ENCODE assay signal across 14 mouse cellular contexts in genomic region chr14:32073901-32074300, GRCm38 (mm10). TPM values are rescaled to one million over a fixed set of nuclear protein-coding genes. Genes with fewer than 3 reads are reported as not detected.
A peak's percentile ranks its signal among the peaks of the same experiment; 100 is the strongest.
DNase-seq lines count a peak whose midpoint lies in the region; ATAC-seq and TF ChIP-seq lines count a peak whose summit lies in the region.
"Had no signal": no experiment of that assay in that cellular context is flagged by ENCODE, and none has a peak within 500 bp of the region (broad histone marks: within the 10 kb centered on the region; RNA-seq: fewer than 3 reads in every experiment).

No protein-coding gene starts in this region.

- no peak for ATAC-seq in lung, postnatal 0 days
- ATAC-seq: activated CD4-positive, CD25-positive, alpha-beta regulatory T cell, adult 4 months had no signal

- DNase-seq in heart, adult 11 months: peak; percentile 90
- DNase-seq in heart, postnatal 10 days: no peak
- no peak for DNase-seq in lung, postnatal 0 days (ENCODE audit: low spot score)
- no peak for DNase-seq in lung, postnatal 25 days (ENCODE audit: low spot score)
- DNase-seq in embryonic facial prominence, embryonic 10.5 days (ENCODE audit: low spot score): no peak
- no peak for DNase-seq in limb, embryonic 10.5 days (ENCODE audit: low spot score)
- DNase-seq in B cell, adult 2 months: no peak
- no peak for DNase-seq in Muller cell, postnatal 12 days (ENCODE audit: inconsistent ontology term)
- DNase-seq: liver, embryonic 13.5 days; thymus, postnatal 25 days had no signal

- no peak overlapping the region for H3K4me2 ChIP-seq in lung, postnatal 0 days (replicated peaks; ENCODE audit: low read depth, low read length)
- H3K4me2 ChIP-seq: liver, embryonic 13.5 days had no signal

- H3K4me3 ChIP-seq in lung, postnatal 0 days (ENCODE audit: low read depth, low read length): no peak overlapping the region
- H3K4me3 ChIP-seq in embryonic facial prominence, embryonic 10.5 days: no peak overlapping the region
- H3K4me3 ChIP-seq in limb, embryonic 10.5 days: no peak overlapping the region
- H3K4me3 ChIP-seq: liver, embryonic 13.5 days had no signal

- intact Hi-C loops in heart, postnatal 10 days (cut with DNase I): no loop called here

- no peak for TF ChIP-seq CTCF in lung, postnatal 0 days (IDR thresholded peaks at IDR 0.05)

- H3K4me1 ChIP-seq in lung, postnatal 0 days (ENCODE audit: insufficient read depth, low read depth, low read length): peaks cover 3% of the 10 kb centered on the region; the same call in 1 of the 2 replicates
- peaks cover 15% of the 10 kb centered on the region for H3K4me1 ChIP-seq in embryonic facial prominence, embryonic 10.5 days
- H3K4me1 ChIP-seq in limb, embryonic 10.5 days: peaks cover 22% of the 10 kb centered on the region

- no peaks in the 10 kb centered on the region for H3K36me3 ChIP-seq in lung, postnatal 0 days (ENCODE audit: insufficient read depth, low read length)
- no peaks in the 10 kb centered on the region; the same call in 1 of the 2 replicates for H3K36me3 ChIP-seq in embryonic facial prominence, embryonic 10.5 days (replicated peaks)
- no peaks in the 10 kb centered on the region for H3K36me3 ChIP-seq in limb, embryonic 10.5 days

- H3K27me3 ChIP-seq in lung, postnatal 0 days (replicated peaks; ENCODE audit: insufficient read depth, low read length): no peaks in the 10 kb centered on the region
- no peaks in the 10 kb centered on the region for H3K27me3 ChIP-seq in embryonic facial prominence, embryonic 10.5 days (replicated peaks; ENCODE audit: low read depth, poor library complexity, severe bottlenecking)
- no peaks in the 10 kb centered on the region for H3K27me3 ChIP-seq in limb, embryonic 10.5 days (ENCODE audit: low read depth, poor library complexity, severe bottlenecking)
- H3K27me3 ChIP-seq: liver, embryonic 13.5 days had no signal

- 55% methylated on average over 7 of the region's 7 CpGs for WGBS in lung, postnatal 0 days
- WGBS in embryonic facial prominence, embryonic 10.5 days: 56% methylated on average over 7 of the region's 7 CpGs
- WGBS in limb, embryonic 10.5 days: 52% methylated on average over 7 of the region's 7 CpGs

- peak overlapping the region; percentile 62 for H3K27ac ChIP-seq in lung, postnatal 0 days (ENCODE audit: low read length)
- H3K27ac ChIP-seq in embryonic facial prominence, embryonic 10.5 days (replicated peaks): peak overlapping the region; percentile 24; the same call in 1 of the 2 replicates
- H3K27ac ChIP-seq in limb, embryonic 10.5 days: peak overlapping the region; percentile 14
- H3K27ac ChIP-seq: liver, embryonic 13.5 days had no signal

- H3K9me3 ChIP-seq in lung, postnatal 0 days (ENCODE audit: low read length): no peaks in the 10 kb centered on the region
- no peaks in the 10 kb centered on the region for H3K9me3 ChIP-seq in embryonic facial prominence, embryonic 10.5 days
- no peaks in the 10 kb centered on the region for H3K9me3 ChIP-seq in limb, embryonic 10.5 days (replicated peaks)
- H3K9me3 ChIP-seq: liver, embryonic 13.5 days had no signal

- no peak overlapping the region for H3K9ac ChIP-seq in lung, postnatal 0 days (replicated peaks; ENCODE audit: low read depth)
- H3K9ac ChIP-seq: liver, embryonic 13.5 days had no signal

- no peak for TF ChIP-seq EP300 in lung, postnatal 0 days (IDR thresholded peaks at IDR 0.05)

RNA-seq across cellular contexts. Expression of gene Oxnad1, which starts 11.3 kb away (rescaled TPM):
- total RNA-seq in heart, postnatal 10 days (2021): 10 to 100 TPM; 45.1 to 49.3 TPM
- 9.1 and 12.1 TPM in 2 replicates for polyA plus RNA-seq in lung, postnatal 0 days (2015; fragmentation: Nextera tagmentation; extraction: Ambion mirVana)
- 20.1 and 21.2 TPM in 2 replicates for polyA plus RNA-seq in embryonic facial prominence, embryonic 10.5 days (2016; fragmentation: Nextera tagmentation; extraction: Ambion mirVana)
- 14.2 and 17.4 TPM in 2 replicates for polyA plus RNA-seq in limb, embryonic 10.5 days (2016; fragmentation: Nextera tagmentation; extraction: Ambion mirVana)

RNA-seq across cellular contexts. Expression of gene Dph3, which starts 11.6 kb away (rescaled TPM):
- total RNA-seq in heart, postnatal 10 days (2021): 10 to 100 TPM; 83.4 to 83.7 TPM
- polyA plus RNA-seq in lung, postnatal 0 days (2015; fragmentation: Nextera tagmentation; extraction: Ambion mirVana): 70.5 and 81.6 TPM in 2 replicates
- polyA plus RNA-seq in embryonic facial prominence, embryonic 10.5 days (2016; fragmentation: Nextera tagmentation; extraction: Ambion mirVana): 98.8 and 102 TPM in 2 replicates
- 81.4 and 103 TPM in 2 replicates for polyA plus RNA-seq in limb, embryonic 10.5 days (2016; fragmentation: Nextera tagmentation; extraction: Ambion mirVana)

RNA-seq across cellular contexts. Expression of gene Galnt15, which starts 45.1 kb away (rescaled TPM):
- 10 to 100 TPM; 11.6 to 13.0 TPM for total RNA-seq in heart, postnatal 10 days (2021)
- polyA plus RNA-seq in lung, postnatal 0 days (2015; fragmentation: Nextera tagmentation; extraction: Ambion mirVana): 0.44 and 0.73 TPM in 2 replicates
- polyA plus RNA-seq in embryonic facial prominence, embryonic 10.5 days (2016; fragmentation: Nextera tagmentation; extraction: Ambion mirVana): 0.04 and 0.15 TPM in 2 replicates
- 0.03 and 0.04 TPM in 2 replicates for polyA plus RNA-seq in limb, embryonic 10.5 days (2016; fragmentation: Nextera tagmentation; extraction: Ambion mirVana)
- total RNA-seq: common myeloid progenitor, adult 5-6 weeks; hematopoietic stem cell, adult 5-6 weeks; megakaryocyte progenitor cell, adult 5-6 weeks had no signal
- polyA plus RNA-seq: activated CD4-positive, CD25-positive, alpha-beta regulatory T cell, adult 4 months; liver, embryonic 13.5 days had no signal
